Mouse (Mus musculus): ENCODE data around the gene Ghr. TPM values are rescaled to one million over a fixed set of nuclear protein-coding genes. Genes with fewer than 3 reads are reported as not detected.

The Ghr gene
- 0.14 TPM in 1 of 2 replicates, not detected in the other for polyA plus RNA-seq (2012; ENCODE audit: low replicate concordance)

DNA sequence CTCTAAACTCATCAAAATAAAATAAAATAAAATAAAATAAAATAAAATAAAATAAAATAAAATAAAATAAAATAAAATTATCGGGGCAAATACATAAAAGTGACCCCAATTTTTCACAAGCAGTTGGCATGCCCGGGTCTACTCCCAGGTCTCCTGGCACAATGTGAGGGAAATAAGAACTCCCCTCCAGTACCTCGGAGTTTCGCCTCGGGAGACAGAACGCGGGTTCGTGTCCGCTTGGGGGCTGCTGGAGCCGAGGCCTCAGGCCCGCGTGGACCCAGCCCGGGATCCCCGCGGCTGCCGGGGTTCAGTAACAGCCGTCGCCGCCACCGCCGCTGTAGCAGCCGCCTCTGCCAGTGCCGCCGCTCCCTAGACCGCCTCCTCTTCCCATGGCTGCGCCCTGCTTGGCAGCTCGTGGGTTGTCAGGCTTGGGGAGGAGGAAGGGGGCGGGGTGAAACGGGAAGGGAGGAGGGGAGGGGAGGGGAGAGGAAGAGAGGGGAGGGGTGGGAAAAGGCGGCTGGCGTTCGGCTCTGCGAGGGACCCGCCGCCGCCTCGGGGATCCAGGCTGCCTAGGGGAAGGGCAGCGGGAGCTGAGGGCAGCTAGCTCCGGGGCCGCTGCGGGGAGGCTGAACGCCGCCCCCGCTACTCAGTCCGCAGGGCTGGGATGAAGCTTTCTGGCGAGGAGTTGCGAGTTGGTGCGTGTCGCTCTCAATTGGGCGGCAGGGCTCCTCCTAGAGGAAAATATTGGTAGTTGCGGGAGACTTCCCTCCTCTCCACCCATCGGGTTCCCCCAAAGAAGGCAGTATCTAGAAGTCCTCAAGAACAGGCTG is at the start of gene Ghr:
Gene Ghr (minus strand): TSS at position 686 of the 830 bp plus-strand sequence.

DNA sequence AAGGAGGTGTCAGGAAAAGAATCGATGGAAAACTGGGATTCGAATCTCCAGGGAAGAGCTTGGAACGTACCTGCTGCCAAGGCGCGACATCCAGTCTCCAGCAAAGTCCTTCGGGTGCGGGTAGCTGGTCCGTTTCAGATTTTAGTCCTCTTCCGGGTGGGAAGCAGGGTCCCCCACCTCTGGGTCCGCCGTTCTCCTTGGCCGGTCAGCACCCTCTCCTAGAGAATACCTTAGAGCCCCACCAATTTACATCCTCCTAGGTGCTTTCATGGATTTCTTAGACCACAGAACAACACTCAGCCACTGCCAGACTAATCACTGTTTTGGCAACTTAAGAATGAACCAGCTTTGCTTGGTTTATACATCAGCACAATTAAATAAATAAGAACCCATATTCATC is 279.9 kb downstream of the Ghr start, which contains the start of gene Ccdc152:
Gene Ccdc152 (minus strand): TSS at position 101 of the 400 bp plus-strand sequence.

DNA sequence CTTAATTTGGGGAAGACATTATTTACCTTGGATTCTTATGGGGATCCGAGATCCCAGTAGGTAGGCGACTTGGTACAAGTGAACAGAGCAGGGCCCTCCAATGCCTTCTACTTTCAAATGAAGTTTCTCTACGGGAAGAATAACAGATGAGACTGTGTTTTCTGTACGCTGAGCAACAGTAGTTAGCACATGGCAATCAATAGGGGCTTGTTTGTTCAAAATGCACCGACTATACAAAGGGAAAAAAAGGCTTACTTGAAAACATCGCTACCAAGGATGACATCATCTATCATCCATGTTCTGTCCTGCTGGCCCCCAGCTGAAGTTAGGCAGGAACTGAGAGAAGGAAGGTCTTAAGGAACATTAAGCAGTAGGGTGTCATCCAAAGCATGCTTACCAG is 315.0 kb downstream of the Ghr start, which contains the start of gene Selenop:
Gene Selenop (plus strand): TSS at position 301 of the 400 bp plus-strand sequence.

Data from leukemia stem cell, adult 10-12 weeks (primary cell).